Mouse (Mus musculus) WW6 (cell line): ENCODE results near the gene Lsm3.

Source experiments
- DNase-seq: peaks from one replicate; pipeline ENCODE4 v3.0.0-alpha.2; 2013; ENCODE audit warnings: low read depth, low spot score

Lsm3 gene

DNA sequence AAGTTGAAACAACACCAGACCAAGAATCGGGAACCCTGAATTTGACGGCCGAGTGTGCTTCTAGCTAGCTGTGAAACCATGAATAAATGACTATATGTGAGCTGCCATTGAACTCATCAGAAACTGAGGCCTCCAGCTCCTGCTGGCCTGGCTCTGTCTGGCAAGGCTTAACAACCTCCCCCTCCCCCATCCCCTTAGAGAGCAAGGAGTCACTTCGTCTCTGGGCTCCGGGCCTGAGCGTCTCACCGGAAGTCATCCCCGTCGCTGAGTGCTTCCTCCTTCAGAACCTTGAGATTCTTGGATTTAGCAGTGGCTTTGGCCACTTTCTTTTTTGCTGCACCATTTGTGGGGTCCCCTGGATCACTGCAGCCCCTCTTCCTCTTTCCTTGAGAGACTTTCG, 5.5 kb upstream of the Lsm3 start:
- no peak for DNase-seq

GRCm38 (mm10) chr6:91514135-91514534, 1.6 kb upstream of the Lsm3 start:
- DNase-seq, result no peak

- DNase-seq, result no peak
Measured at GRCm38 (mm10) chr6:91514737-91515362, 878 bp upstream of the Lsm3 start.

DNA sequence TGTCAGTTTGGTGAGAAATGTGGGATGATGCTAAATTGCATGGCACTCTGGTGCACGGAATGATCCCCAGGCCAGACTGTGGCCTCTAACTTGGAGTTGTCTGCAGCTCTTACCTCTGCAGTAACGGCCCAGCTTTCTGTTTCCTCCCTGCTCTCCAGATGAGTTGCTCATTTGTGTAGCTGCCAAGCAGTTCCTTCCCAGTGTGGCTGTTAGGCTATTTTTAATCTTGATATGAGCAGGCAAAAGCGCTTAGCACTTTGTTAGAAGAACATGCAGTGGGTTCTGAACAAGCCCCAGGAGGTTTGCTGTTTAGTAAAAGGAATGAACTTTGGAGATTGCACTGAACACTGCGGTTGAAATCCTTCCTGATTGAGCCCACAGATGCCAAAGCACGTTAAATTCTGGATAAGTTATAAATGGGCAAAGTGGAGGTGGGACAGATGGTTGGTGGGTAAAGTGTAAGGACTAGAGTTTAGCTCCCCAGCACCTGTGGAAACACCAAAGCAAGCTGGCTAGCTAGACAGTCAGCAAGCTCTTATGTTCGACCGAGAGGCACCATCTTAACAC, 2.8 kb downstream of the Lsm3 start:
- no peak for DNase-seq

GRCm38 (mm10) chr6:91522816-91523215, 7.1 kb downstream of the Lsm3 start:
- DNase-seq, result no peak

DNA sequence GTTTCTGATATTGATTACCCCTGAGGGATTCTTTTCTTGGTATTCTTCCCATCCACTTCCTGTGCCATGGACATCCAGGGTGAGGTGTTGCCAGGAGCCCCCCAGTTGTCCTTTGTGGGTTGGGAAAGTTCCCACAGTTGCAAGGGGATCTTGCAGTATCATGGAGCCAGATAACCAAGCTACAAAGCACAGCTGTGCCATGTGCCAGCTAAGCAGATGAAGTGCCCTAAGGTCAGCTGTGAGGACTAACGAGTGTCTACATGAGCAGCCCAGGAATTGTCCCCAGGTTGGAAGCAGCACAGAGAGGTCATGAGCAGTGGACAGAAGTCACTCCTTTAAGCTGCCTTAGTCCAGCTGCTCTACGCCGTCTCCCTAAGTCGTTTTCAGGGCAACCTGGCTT, 9.8 kb downstream of the Lsm3 start:
- DNase-seq, result no peak

GRCm38 (mm10) chr6:91527227-91527860, 11.6 kb downstream of the Lsm3 start:
- DNase-seq, result no peak

GRCm38 (mm10) chr6:91528265-91528664, 12.5 kb downstream of the Lsm3 start:
- DNase-seq, result no peak

DNA sequence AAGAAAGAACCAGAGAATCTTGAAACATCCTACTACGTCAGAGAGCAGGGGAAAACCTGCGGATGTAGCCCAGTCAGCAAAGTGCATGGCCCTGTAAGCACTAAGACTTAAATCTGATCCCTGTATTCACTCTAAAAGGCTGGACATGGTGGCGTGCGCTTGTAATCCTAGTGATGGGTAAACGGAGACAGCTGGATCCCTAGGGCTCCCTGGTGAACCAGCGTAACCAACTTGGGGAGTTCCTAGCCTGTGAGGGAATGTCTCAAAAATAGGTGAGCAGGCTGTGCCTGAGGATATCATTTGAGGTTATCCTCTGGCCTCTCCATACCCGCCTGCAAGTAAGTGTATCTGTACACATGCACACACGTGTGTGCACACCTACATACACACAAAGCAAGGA, 14.9 kb downstream of the Lsm3 start:
- DNase-seq, result no peak

DNA sequence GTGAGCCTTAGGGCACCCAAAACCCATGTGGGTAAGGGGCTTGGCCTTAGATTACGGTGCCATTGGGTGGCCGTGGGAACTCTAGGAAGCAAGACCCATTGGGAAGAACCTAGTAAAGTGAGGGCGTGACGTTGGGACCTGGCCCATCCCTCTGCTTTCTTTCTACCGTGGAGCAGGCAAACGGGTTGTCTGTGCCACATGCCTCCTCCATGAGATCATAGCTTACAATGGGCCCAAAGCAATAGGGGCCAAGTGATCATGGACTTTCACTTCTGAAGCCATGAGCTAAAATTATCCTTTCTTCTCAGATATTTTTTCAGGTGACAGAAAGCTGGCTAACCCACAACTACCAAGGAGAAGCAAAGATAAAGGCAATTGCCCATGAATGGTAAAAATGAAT, 15.5 kb downstream of the Lsm3 start:
- no peak for DNase-seq

- no peak for DNase-seq
Measured at GRCm38 (mm10) chr6:91532661-91533060, 16.9 kb downstream of the Lsm3 start.

DNA sequence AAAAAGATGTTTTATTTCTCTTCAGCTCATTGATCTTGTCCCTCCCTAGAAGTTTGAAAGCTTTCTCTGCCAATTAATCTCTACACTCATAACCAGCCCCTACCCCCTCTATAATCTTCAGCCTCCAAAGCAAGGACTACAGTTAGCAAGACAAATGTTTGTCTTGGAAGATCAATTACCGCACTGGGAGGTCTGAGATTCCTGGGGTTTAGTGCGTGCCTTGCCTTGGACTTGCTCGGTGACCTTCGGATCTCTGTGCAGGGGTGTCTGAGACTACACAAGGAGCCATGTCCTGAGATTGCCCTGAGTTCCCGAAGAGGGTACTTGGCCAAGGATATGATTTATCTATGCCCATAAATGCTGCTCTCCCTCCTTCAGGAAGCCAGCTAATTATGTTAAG, 17.6 kb downstream of the Lsm3 start:
- no peak for DNase-seq

DNA sequence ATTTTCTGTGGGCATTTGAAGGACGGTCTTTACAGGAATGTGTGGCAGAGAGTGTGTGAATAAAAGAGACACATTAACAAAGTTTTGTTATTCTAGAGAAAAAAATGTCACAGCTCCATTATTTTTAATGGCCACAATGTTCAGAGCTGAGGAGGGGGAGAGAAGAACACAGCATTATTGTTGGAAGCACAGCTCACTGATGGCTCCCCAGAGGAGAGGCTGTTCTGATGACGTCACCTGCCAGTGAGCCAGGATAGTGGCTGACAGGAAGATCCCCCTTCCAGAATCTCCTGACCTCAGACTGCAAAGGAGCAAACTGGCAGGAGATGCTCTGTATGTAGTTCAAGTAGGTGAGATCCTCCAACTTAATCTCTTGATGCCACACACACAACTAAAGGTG, 18.0 kb downstream of the Lsm3 start:
- DNase-seq, result no peak

DNA sequence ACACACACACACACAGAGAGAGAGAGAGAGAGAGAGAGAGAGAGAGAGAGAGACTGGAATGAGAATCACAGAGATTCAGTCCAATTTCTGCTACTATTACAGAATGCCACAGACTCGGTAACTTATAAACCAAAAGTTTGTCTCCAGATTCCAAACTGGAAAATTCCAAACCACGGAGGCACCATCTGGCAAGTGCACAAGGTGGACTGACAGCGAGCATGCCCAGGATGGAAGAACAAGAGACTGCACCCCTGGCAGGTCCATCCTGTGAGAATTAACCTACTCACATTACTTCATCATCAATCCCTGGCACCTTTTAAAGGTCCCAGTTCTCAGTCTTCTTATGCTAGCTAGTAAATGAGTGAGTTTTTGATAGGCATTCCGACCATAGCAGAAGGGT, 18.5 kb downstream of the Lsm3 start:
- no peak for DNase-seq

- no peak for DNase-seq
Measured at GRCm38 (mm10) chr6:91535231-91535630, 19.5 kb downstream of the Lsm3 start.

DNA sequence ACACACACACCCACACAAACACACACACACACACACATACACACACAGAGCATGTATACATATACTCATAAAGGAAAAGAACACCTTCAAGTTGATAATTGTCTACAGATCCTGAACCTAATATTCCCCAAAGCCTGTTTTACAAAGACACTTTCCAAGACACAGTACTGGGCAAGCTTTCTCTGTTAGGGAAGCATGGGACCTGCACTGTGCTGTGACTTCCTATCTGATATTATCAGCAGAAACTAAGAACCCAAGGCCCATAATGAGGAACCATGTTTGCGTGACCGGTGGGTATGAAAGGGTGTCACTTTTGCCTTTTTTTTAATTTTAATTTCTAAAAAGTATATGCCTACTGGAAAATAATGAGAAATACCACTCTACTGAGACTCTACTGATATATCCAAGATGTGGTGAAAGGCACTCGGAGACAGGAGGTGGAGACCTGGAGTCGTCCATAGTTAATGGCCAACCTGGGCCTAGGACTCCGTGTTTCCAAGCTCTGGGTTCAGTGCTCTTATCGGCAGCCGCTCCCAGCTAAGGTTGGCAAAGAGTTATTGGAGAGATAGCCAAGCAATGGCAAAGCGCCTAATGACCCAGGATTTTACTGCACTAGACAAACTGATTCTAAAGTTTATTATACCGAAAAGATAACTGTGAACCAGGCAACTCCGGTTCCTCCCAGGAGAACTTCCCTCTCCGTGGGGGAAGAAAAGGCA, 20.5 kb downstream of the Lsm3 start:
- DNase-seq, result no peak

- DNase-seq, result no peak
Measured at GRCm38 (mm10) chr6:91541276-91541675, 25.5 kb downstream of the Lsm3 start.

DNA sequence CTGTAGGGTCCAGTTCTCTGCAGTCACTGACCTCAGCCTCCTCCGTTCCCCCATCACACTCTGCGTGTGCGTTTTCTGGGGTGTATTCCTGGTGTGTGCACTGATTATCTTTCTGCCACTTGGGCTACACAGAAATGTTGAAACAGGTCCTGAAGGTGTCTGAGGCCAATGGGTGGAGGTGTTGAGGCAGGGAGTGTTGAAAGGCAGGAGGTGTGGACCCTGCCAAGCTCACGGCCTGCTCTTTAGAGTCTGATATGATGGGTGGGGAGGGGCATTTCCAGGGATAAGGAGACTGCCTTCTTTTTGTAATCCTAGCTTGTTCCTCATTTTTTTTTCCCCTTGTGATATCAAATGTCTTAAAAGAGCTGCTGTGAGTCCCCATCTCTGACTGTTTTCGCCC, 27.3 kb downstream of the Lsm3 start:
- DNase-seq, result no peak

DNA sequence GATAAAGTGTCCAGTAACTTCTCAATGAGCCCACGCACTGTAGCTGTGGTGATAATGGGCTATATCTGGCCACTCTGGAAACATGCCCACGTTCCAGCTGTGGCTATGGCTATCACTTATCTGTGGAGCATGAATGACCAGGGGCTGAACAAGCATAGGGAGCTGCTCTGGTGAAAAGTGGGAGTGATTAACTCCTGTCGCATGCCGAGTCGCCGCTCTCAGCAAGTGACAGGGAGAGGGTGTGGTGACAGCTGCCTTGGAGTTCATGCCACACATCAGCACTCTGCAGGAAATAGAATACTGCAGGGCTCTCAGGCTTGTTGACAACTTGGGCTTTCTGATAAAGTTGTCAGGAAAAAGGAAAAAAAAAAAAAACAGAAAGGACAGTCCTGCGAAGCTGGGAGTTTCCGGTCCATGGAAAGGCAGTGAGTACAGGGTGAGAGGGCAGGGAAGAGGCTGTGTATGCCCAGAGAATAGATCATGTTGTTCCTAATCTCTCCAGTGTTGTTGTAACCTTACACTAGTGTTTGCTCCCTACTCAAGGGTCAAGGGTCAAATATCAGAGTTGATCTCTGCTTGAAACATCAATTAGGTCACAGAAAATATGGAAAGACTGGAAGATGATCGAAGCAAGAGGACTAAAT, 30.6 kb downstream of the Lsm3 start:
- DNase-seq, result no peak

DNA sequence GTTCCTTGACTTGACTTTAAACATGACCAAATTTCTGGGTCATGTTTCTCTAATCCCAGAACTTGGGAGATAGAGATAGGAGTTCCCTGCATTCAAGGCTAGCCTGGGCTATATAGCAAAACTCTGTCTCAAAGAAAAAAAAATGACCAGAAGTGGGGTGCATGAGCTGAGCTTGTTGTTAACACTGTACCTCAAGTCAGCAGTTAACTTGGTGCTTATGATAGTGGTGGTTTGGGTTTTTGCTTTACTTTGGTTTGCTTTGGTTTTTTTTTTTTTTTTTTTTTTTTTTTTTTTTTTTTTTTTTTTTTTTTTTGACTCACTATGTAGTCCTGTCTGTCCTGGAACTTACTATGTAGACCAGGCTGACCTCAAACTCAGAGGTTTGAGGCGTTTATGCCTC, 31.6 kb downstream of the Lsm3 start:
- no peak for DNase-seq

DNA sequence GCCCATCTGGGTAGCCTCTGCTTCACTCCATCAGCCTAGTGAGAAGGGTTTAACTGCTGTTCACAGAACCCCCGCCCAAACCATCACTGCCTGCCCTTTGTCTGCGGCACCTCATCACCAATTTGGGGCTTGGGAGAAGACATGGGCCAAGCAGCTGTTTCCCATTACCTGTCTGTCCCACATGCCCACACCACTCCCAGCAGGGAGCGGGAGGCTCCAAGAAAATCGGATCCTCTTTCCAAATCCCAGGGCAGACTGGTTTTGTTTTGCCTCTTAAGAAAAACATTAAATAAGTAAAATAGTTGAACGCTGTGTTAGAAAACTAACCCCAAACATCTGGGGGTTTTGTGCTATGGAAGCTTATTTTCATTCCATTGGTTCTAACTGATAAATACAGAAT, 33.9 kb downstream of the Lsm3 start:
- no peak for DNase-seq

- DNase-seq, result no peak
Measured at GRCm38 (mm10) chr6:91551671-91552070, 35.9 kb downstream of the Lsm3 start.
